Mouse (Mus musculus) small intestine, adult 2 months (tissue): Measurements from ENCODE around the gene Ncdn.

Experiments used
- CTCF ChIP-seq: fragments of 200-500 bp; IDR thresholded peaks from 2 replicates; pipeline ENCODE4 v1.5.1; 2012; ENCODE audit warnings: low read depth, mild to moderate bottlenecking, control low read depth, inconsistent platforms, low read length, moderate library complexity, mixed read lengths; ENCODE audit not compliant: insufficient replicate concordance, insufficient read length; ENCODE audit errors: extremely low read depth
- POLR2A ChIP-seq: fragments of 200-500 bp; IDR thresholded peaks from 2 replicates; pipeline ENCODE4 v1.6.1; 2012; ENCODE audit warnings: low read depth, mild to moderate bottlenecking, control low read depth, inconsistent platforms, low read length, moderate library complexity

- no peak for TF ChIP-seq CTCF
- TF ChIP-seq POLR2A, result no peak
Measured at GRCm38 (mm10) chr4:126751556-126752023, 1.6 kb downstream of the Ncdn start.
